Mouse (Mus musculus) cerebellum, adult 2 months (tissue): ENCODE data around the gene Asap2.

ENCODE experiments used
- CTCF ChIP-seq: fragments of 200-500 bp; IDR thresholded peaks from 2 replicates; pipeline ENCODE4 v1.5.1; 2011; ENCODE audit warnings: low read depth, mild to moderate bottlenecking, control low read depth, low read length, moderate library complexity, borderline replicate concordance; ENCODE audit not compliant: insufficient read depth
- POLR2A ChIP-seq: fragments of 200-500 bp; IDR thresholded peaks from 2 replicates; pipeline ENCODE4 v1.6.1; 2011; ENCODE audit warnings: low read length, control low read depth, borderline replicate concordance; ENCODE audit not compliant: insufficient read depth

- peak; percentile 82 for TF ChIP-seq CTCF
- no peak for TF ChIP-seq POLR2A
Observed at GRCm38 (mm10) chr12:21265946-21266783, 275.9 kb downstream of the Asap2 start.
